Mouse (Mus musculus): Measurements from ENCODE around the gene Dnm1.

DNA sequence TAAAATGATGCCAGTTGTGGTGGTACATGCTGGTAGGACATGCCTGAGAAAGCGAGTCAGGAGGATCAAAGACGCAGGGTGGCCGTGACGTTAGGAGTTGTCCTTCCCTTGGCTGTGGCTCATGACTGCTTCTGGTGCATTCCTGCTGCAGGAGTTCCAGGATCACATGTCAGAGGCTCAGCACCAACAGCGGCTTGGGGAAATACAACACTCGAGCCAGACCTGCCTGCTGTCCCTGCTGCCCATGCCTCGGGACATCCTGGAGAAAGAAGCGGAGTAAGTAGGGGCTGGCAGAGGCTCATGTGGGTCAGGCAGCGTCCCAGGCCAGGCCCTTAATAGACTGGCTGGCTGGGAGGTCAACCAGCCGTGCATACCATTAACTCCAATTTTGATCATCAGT, 21.1 kb upstream of the Dnm1 start:
- TF ChIP-seq CTCF (IDR thresholded peaks at IDR 0.05; ENCODE audit: borderline replicate concordance, insufficient read depth, low read length) (no peak), POLR2A (IDR thresholded peaks at IDR 0.05; ENCODE audit: low read depth, low read length) (no peak)
